Mouse (Mus musculus): ENCODE measurements at regions not wholly inside any gene's neighbourhood (a gene's known extent, or its start where the extent isn't known, plus 50 kb on each side); places are given as distances from the start of the nearest gene placed in this dataset.

DNA sequence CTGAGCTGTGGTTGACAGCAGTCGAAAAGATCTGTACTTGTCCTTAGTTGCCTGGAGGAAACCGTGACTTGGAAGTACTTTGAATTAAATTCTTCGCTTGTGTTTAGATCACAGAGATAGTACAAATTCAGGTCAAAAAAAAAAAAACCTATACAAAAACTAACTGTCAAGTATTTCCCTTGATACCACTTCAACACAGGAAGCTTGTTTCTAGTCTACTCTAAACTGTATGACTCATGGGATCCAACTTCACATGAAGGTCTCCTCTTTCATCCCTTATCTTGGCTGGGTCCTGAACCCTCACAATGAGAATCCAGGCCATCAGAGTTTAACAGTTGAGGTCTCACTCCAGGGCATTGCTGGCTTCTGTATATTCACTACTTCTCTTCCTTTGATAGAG is 54.8 kb downstream of the Tmem30b start:
- Histone ChIP-seq H3K4me1 (ENCODE audit: control insufficient read depth, insufficient read depth, insufficient read length) (no peaks in the 10 kb centered on the region), H3K4me3 (ENCODE audit: extremely low read depth, insufficient read depth, insufficient read length) (no peak overlapping the region), H3K27ac (ENCODE audit: insufficient read depth, low read length) (no peak overlapping the region), H3K27me3 (ENCODE audit: control insufficient read depth, insufficient read depth, low read length) (no peaks in the 10 kb centered on the region), H3K36me3 (ENCODE audit: control insufficient read depth, insufficient read depth, low read length) (no peaks in the 10 kb centered on the region)
- DNase-seq (ENCODE audit: low read depth in 1 of 2, low spot score in 2 of 2) = no peak
- WGBS = 56% methylated on average over 3 of the region's 3 CpGs
- TF ChIP-seq CTCF (IDR thresholded peaks at IDR 0.05; ENCODE audit: extremely low read depth, insufficient read depth, insufficient read length, insufficient replicate concordance) = no peak
- TF ChIP-seq POLR2A (IDR thresholded peaks at IDR 0.05; ENCODE audit: low read depth, low read length) = no peak

DNA sequence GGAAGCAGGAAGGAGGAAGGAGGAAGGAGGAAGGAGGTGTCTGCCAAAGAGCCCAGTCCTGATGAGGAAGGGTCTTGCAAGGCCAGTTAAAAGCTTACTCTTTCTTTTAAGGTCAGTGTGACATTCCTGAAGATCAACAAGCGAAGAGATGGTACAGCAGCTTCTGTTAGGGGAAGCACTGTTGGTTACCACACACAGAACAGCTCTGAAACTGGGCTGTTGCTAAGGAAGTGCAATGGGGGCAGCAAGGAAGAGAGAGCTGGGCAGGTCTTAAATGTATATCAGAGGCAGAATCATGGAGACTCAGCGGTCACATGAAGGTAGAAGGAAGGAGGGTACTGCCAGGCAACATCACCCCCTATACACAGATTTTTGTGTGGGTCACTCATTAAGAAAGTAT is 63.3 kb downstream of the Tmem30b start:
- Histone ChIP-seq H3K27me3 (ENCODE audit: control insufficient read depth, insufficient read depth, low read length) (no peaks in the 10 kb centered on the region), H3K36me3 (ENCODE audit: control insufficient read depth, insufficient read depth, low read length) (no peaks in the 10 kb centered on the region), H3K27ac (ENCODE audit: insufficient read depth, low read length) (no peak overlapping the region), H3K4me3 (ENCODE audit: extremely low read depth, insufficient read depth, insufficient read length) (no peak overlapping the region), H3K4me1 (ENCODE audit: control insufficient read depth, insufficient read depth, insufficient read length) (no peaks in the 10 kb centered on the region)
- no peak for DNase-seq (ENCODE audit: low read depth in 1 of 2, low spot score in 2 of 2)
- WGBS = 52% methylated on average over 2 of the region's 2 CpGs
- TF ChIP-seq CTCF (IDR thresholded peaks at IDR 0.05; ENCODE audit: extremely low read depth, insufficient read depth, insufficient read length, insufficient replicate concordance) = no peak
- no peak for TF ChIP-seq POLR2A (IDR thresholded peaks at IDR 0.05; ENCODE audit: low read depth, low read length)

DNA sequence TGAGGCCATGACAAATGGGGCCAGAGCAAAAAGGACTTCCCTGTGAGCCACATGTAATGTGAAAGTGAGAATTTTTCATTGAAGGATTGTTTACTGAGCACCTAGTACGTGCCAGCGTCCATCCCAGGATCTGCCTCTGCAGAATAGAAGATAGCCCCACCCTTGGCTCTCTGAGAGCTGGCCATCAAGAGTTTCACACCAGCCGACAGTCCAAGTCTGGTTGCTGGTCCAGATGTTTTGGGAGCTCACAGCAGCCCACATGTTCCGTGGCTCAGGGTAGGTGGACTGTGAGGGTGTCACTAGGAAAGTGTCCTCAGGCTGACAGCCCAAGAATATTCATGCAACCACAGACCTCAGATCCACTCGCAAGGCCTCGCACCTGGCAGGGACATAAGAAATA is 63.9 kb downstream of the Tmem30b start:
- Histone ChIP-seq H3K27me3 (ENCODE audit: control insufficient read depth, insufficient read depth, low read length) (no peaks in the 10 kb centered on the region), H3K27ac (ENCODE audit: insufficient read depth, low read length) (no peak overlapping the region), H3K4me1 (ENCODE audit: control insufficient read depth, insufficient read depth, insufficient read length) (no peaks in the 10 kb centered on the region), H3K36me3 (ENCODE audit: control insufficient read depth, insufficient read depth, low read length) (no peaks in the 10 kb centered on the region), H3K4me3 (ENCODE audit: extremely low read depth, insufficient read depth, insufficient read length) (no peak overlapping the region)
- DNase-seq (ENCODE audit: low read depth in 1 of 2, low spot score in 2 of 2) = no peak
- no peak for TF ChIP-seq POLR2A (IDR thresholded peaks at IDR 0.05; ENCODE audit: low read depth, low read length)
- TF ChIP-seq CTCF (IDR thresholded peaks at IDR 0.05; ENCODE audit: extremely low read depth, insufficient read depth, insufficient read length, insufficient replicate concordance) = no peak
- WGBS = 87% methylated on average over 6 of the region's 6 CpGs

GRCm38 (mm10) chr12:73481705-73482104 is 64.5 kb downstream of the Tmem30b start:
- no peaks in the 10 kb centered on the region for H3K36me3 ChIP-seq (ENCODE audit: control insufficient read depth, insufficient read depth, low read length)
- no peak for DNase-seq (ENCODE audit: low read depth in 1 of 2, low spot score in 2 of 2)
- no peaks in the 10 kb centered on the region for H3K4me1 ChIP-seq (ENCODE audit: control insufficient read depth, insufficient read depth, insufficient read length)
- WGBS = 88% methylated on average over 3 of the region's 3 CpGs
- no peak for TF ChIP-seq POLR2A (IDR thresholded peaks at IDR 0.05; ENCODE audit: low read depth, low read length)
- TF ChIP-seq CTCF (IDR thresholded peaks at IDR 0.05; ENCODE audit: extremely low read depth, insufficient read depth, insufficient read length, insufficient replicate concordance) = no peak
- H3K4me3 ChIP-seq (ENCODE audit: extremely low read depth, insufficient read depth, insufficient read length) = no peak overlapping the region
- H3K27me3 ChIP-seq (ENCODE audit: control insufficient read depth, insufficient read depth, low read length) = no peaks in the 10 kb centered on the region
- no peak overlapping the region for H3K27ac ChIP-seq (ENCODE audit: insufficient read depth, low read length)

- H3K27me3 ChIP-seq (ENCODE audit: control insufficient read depth, insufficient read depth, low read length) = no peaks in the 10 kb centered on the region
- WGBS = 92% methylated on average over 6 of the region's 6 CpGs
- no peak for TF ChIP-seq CTCF (IDR thresholded peaks at IDR 0.05; ENCODE audit: extremely low read depth, insufficient read depth, insufficient read length, insufficient replicate concordance)
- TF ChIP-seq POLR2A (IDR thresholded peaks at IDR 0.05; ENCODE audit: low read depth, low read length) = no peak
- no peak overlapping the region for H3K4me3 ChIP-seq (ENCODE audit: extremely low read depth, insufficient read depth, insufficient read length)
- DNase-seq (ENCODE audit: low read depth in 1 of 2, low spot score in 2 of 2) = no peak
- H3K36me3 ChIP-seq (ENCODE audit: control insufficient read depth, insufficient read depth, low read length) = no peaks in the 10 kb centered on the region
- H3K27ac ChIP-seq (ENCODE audit: insufficient read depth, low read length) = no peak overlapping the region
- H3K4me1 ChIP-seq (ENCODE audit: control insufficient read depth, insufficient read depth, insufficient read length) = no peaks in the 10 kb centered on the region
Observed at GRCm38 (mm10) chr12:73481165-73481564, 65.0 kb downstream of the Tmem30b start.

GRCm38 (mm10) chr12:73480610-73480971 is 65.6 kb downstream of the Tmem30b start:
- DNase-seq (ENCODE audit: low read depth in 1 of 2, low spot score in 2 of 2) = no peak

DNA sequence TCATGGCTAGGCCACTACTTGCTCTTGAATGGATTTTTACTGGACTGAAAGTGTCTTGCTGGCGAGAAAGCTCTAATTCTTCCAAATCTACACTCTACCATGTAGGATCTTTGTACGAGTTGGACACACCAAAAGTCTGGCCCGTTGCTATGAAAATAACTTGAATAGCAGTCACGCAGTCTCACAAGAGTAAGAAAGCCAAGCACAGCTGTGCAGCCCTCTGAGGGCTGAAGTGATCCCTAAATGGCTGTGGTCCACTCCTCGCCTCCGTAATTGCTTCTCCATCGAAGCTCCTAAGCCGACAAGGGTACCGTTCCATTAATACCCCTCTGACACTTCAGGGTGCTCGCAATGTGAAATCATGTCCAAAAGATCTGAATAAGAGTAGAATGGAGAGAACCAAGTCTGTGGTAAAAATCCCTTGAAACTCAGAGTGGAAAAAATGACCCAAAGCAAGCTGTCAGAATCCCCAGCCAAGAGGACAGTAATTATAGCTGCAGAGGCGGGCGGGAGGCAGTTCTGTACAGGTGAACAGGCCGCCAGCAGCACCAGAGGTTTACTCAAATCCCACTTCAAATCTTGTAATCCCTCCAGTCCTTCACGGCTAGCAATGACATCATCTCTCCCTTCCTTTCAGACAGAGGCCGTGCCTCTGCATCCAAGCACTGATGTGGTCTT is 66.1 kb downstream of the Tmem30b start:
- Histone ChIP-seq H3K27me3 (ENCODE audit: control insufficient read depth, insufficient read depth, low read length) (no peaks in the 10 kb centered on the region), H3K27ac (ENCODE audit: insufficient read depth, low read length) (no peak overlapping the region), H3K36me3 (ENCODE audit: control insufficient read depth, insufficient read depth, low read length) (no peaks in the 10 kb centered on the region), H3K4me1 (ENCODE audit: control insufficient read depth, insufficient read depth, insufficient read length) (no peaks in the 10 kb centered on the region), H3K4me3 (ENCODE audit: extremely low read depth, insufficient read depth, insufficient read length) (no peak overlapping the region)
- no peak for DNase-seq (ENCODE audit: low read depth in 1 of 2, low spot score in 2 of 2)
- 90% methylated on average over 15 of the region's 15 CpGs for WGBS
- TF ChIP-seq POLR2A (IDR thresholded peaks at IDR 0.05; ENCODE audit: low read depth, low read length) (no peak), CTCF (IDR thresholded peaks at IDR 0.05; ENCODE audit: extremely low read depth, insufficient read depth, insufficient read length, insufficient replicate concordance) (no peak)

More at GRCm38 (mm10) chr12:73480610-73480971, 65.6 kb downstream of the Tmem30b start:
- Histone ChIP-seq H3K27me3 (ENCODE audit: control insufficient read depth, insufficient read depth, low read length) (no peaks in the 10 kb centered on the region), H3K4me1 (ENCODE audit: control insufficient read depth, insufficient read depth, insufficient read length) (no peaks in the 10 kb centered on the region), H3K27ac (ENCODE audit: insufficient read depth, low read length) (no peak overlapping the region), H3K4me3 (ENCODE audit: extremely low read depth, insufficient read depth, insufficient read length) (no peak overlapping the region), H3K36me3 (ENCODE audit: control insufficient read depth, insufficient read depth, low read length) (no peaks in the 10 kb centered on the region)
- WGBS = 80% methylated on average over 6 of the region's 6 CpGs
- TF ChIP-seq CTCF (IDR thresholded peaks at IDR 0.05; ENCODE audit: extremely low read depth, insufficient read depth, insufficient read length, insufficient replicate concordance) (no peak), POLR2A (IDR thresholded peaks at IDR 0.05; ENCODE audit: low read depth, low read length) (no peak)
